Mouse (Mus musculus) erythroid progenitor cell, adult 5-6 weeks (primary cell): ENCODE results near the gene Edem1. TPM values are rescaled to one million over a fixed set of nuclear protein-coding genes. Genes with fewer than 3 reads are reported as not detected.

Source experiments
- ATAC-seq: replicated peaks from 2 replicates; pipeline ENCODE4 v1.8.0; 2016; ENCODE audit warnings: moderate number of reproducible peaks, mild to moderate bottlenecking, moderate TSS enrichment, inconsistent platforms; ENCODE audit not compliant: poor library complexity, low FRiP score, severe bottlenecking
- total RNA-seq, 2 experiments: library from RNA; stranded (forward) in 1 of 2; stranded (reverse) in 1 of 2; fragments of 150-400 nt in 1 of 2; fragments of 186-747, 209-891 nt in 1 of 2; gene quantifications; 2 replicates each; pipeline versions ENCODE4 v1.2.3 to v1.2.4; 2015 to 2017; ENCODE audit warnings: low replicate concordance in 2 of 2

The Edem1 gene
- total RNA-seq, 2 experiments from 2014 or later: 11.7 to 13.8 TPM

DNA sequence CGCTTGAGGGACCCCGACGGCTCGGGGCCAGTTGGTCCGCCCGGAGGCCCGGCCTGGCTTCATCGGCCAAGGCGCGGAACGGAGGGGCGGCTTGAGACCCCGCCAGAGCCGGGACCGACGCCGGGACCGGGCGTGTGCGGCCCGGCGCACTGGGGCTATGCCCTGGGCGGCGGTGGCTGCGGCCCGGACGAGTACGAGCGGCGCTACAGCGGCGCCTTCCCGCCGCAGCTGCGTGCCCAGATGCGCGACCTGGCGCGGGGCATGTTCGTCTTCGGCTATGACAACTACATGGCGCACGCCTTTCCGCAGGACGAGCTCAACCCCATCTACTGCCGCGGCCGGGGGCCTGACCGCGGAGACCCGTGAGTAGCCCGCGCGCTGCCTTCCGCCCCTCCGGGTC, 431 bp downstream of the Edem1 start:
- no peak for ATAC-seq

DNA sequence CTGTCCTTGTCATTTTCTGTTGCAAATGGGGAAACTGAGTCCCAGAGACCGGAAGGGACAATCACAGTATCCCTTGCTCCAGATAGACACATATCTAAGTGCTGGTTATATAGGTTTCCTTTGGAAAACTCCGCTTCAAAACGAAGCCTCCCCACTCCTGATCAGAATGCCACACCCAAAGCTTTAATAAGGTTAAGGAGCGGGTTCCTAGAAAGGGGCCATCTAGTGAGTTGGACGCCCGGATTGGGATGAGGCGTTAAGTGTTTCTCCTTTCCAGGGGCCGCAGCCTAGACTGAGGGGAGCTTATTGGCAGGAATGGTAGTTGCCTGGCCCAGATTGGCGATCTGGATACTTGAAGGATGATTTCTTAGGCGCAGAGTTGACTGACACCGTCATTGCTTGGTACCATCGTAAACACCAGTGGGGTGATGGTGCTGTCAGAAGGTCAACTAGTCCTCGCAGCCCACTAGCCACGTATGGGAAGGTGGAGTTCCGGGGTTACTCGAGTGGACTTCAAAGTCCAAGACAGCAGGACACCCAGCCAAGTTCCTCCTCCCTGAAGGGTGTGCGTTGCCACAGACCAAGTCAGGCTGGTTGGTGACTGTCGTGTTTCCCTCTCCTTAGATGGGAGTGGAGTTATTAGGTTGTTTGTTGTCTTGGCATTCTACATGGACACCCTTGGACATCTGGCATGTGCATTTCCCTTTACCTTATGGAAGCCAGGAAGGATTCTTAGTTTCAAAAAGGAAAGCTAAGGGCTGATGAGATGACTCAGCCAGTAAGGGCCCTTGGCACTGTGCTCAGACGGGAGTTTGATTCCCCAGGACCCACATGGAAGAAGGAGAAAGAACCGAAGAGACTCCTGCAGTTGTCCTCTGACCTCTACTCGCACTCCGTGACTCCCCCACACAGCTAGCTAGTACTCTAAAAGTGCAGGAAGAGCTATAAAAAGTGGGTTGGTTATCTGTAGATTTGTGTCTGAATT, 1.2 kb downstream of the Edem1 start:
- ATAC-seq: no peak

GRCm38 (mm10) chr6:108832170-108832569, 3.7 kb downstream of the Edem1 start:
- no peak for ATAC-seq

GRCm38 (mm10) chr6:108832989-108833388, 4.5 kb downstream of the Edem1 start:
- ATAC-seq: no peak

GRCm38 (mm10) chr6:108833963-108834697, 5.7 kb downstream of the Edem1 start:
- ATAC-seq: no peak

DNA sequence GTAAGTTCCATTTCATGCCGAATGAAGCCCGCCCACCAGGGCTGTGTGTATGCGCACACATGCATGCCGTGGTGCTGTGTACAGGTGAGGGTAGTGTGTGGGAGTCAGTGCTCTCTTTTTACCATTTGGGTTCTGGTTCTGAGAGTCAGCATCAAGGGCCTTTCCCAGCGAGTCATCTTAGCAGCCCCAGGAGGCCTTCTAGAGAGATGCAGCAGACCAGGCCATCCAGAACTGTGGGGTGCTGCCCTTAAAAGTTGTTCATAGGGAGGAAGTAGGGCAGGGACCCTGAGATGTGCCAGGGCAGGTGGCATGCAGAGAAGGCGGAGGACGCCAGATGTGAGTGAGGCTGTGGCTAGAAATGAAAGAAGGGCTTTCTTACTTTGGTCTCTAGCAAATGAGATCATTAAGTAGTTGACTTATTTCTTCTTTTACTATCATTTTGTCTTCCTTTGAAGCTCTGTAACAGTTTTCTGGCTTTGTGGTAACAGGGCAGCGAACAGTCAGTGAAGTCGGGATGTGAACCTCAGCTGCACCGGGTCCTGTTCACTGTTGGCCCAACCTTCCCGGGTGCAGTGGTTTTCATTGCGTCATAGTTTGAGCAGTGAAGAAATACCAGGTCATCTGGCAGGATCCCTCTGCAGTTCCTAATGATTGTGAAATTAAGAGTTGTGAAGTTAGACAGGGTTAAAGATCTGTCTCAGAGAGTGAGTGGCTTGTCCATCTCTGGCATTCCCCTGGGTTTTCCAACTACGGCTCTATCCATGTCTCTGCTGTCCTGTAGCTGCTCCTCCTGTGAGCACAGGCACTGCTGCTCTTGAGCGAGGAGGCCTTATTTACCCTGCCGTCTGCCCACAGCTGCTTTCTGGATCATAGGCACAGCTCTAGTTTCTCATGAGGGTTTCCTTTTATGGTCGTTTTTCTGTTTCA, 7.6 kb downstream of the Edem1 start:
- no peak for ATAC-seq

DNA sequence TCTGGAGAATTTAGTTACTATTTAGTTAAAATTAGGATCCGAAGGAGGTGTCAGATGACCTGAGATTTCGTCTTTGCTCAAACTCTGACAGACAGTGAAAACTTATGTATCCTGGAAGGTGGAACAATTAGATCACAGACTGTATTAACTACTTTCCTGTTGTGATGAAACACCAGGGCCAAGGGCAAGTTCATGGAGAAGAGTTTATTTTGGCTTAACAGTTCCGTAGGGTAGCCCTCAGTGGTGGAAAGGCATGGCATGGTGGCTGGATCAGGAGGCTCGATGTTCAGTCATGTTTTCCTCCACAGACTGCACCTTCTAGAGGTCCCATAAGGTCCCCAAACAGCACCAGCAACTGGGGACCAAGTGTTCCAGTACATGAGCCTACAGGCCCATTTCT, 8.6 kb downstream of the Edem1 start:
- no peak for ATAC-seq

DNA sequence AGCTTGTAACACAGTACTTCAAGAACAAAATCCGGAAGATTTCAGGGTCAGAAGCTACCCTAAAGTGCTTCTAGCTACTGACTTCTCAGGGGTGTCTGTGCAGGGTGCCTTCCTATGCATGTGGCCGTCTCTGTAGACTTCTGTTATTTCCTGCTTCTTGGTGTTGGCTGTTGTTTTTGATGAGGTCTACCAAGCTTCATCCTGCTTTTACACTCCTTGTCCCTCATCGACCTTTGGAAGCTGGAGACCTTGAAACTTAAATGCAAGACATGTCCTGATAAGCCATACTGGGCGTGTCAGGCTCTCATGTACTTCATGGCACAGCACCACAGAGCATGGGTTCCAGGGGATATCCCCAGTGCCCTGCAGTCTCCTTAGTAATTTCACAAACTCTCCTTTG, 9.5 kb downstream of the Edem1 start:
- no peak for ATAC-seq

- no peak for ATAC-seq
Observed at GRCm38 (mm10) chr6:108839432-108839831, 11.0 kb downstream of the Edem1 start.

DNA sequence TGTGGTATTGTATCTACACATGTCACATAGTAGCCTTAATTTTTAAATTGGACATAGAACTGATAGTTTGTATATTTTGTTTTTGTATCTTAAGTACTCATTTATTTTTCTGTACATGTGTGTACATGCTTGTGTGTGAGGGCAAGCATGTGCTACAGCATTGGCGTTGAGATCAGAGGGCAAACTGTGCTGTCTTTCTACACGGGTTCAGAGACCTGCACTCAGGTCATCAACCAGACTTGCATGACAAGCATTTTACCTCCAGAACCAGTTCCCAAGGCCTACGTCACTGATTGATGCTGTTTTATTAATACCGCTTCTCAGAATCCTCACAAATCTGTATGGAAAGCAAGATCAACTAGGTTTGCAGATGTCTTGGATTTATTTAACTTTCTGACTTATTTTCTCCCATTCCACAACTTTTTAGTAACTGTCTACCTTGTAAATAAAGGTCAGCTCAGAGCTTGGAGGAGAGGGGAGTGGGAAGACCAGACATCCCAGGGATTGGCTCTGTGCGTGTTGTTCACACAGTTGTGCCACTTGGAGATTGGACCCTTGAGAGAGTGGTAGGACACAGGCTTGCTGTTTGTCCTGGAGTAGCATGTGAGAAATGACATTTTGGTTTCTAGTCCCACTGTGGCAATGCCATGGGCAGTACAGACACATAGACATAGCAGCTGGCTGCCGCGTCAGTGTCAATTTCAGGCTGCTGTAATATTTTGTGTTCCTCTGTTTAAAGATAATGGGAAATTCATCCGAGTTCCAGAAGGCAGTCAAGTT, 12.6 kb downstream of the Edem1 start:
- ATAC-seq: no peak

- no peak for ATAC-seq
Observed at GRCm38 (mm10) chr6:108843664-108844063, 15.2 kb downstream of the Edem1 start.

DNA sequence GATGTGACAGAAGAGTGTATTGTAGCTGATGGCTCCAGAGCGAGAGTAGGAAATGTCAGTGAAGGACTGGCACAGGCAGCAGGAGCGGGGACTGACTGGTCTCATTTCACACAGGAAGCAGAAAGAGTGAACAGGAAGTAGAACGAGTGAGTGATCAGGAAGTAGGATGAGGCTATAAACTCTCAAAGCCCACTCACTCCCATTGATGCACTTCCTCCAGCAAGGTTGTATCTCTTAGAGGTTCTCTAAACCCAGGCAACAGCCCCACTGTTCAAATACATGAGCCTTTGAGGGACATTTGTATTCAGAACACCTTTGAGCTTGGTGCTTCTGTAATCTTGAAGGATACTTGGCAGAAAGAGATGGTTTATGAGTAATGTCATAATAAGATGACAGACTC, 15.7 kb downstream of the Edem1 start:
- ATAC-seq: no peak

DNA sequence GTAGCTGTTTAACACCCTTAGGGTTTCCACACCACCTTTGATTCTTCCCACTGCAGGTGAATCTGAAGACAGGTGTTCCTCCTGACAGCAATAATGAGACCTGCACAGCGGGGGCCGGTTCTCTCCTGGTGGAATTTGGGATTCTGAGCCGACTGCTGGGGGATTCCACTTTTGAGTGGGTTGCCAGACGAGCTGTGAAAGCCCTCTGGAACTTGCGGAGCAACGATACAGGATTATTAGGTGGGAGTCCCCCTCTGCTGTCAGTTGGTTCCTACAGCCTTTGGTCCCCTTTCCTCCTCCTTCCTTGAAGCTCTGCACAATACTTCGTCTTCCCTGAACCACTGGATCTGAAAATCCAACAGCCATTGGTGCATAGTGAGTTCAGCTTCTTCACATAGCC, 16.3 kb downstream of the Edem1 start:
- ATAC-seq: no peak

- no peak for ATAC-seq
Observed at GRCm38 (mm10) chr6:108852088-108852670, 23.7 kb downstream of the Edem1 start.

DNA sequence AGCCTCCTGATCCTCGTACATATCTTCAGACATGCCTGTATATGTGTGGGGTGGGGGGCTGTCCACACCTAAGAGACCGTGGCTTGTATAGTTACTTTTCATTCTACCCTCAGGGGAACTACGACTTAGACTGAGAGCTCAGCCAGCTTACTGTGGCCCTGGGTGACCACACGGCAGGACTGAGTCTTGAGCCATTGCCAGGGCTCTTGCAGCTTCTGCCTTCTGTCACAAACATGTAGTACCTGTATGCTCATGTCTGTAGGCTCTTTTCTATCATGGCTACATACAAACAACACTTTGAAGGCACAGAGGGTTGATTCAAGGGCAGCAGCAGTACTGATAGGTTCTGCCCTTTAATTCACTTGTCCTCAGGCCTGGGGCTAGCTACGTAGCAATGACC, 24.5 kb downstream of the Edem1 start:
- ATAC-seq: no peak

DNA sequence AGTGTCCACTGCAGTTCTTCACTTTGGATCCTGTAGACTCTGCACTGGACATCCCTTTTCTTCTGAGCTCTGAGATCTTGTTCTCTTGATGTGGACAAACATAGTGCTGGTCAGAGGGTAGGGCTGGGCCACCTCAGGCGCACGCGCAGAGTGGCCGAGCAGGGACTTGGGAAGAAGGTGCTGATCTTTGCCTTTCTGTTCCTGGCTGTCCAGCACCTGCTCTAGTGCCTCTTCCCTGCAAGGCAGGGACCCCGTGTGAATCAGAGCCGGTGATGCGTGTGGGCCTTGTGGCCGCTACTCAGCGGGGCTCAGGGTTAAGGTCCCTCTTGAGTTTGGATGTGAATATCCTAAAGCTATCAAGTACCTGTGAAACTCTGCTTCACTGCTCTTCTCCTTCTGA, 30.1 kb downstream of the Edem1 start:
- 0 out of 2 replicates have a peak, but pooled peaks have one; percentile 14 for ATAC-seq

- no peak for ATAC-seq
Observed at GRCm38 (mm10) chr6:108861226-108861625, 32.8 kb downstream of the Edem1 start.

DNA sequence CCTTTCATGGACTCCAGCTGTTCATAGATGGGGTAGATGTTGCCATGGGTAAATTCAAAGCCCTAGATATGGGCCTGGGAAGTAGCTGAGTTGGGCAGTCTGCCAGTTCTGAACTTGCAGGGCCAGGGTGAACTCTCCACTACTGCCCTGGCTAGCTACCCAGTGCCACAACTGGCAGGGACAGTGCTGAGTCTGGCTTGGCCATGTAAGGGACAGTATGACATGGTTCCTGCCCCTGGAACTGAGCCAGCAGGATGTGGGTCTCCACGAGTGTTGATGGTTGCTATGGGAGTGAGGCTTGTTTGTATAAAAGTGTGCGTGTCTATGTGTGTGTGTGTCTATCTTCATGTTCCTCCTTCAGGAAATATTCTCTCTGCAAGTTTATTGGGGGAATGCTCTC, 34.1 kb downstream of the Edem1 start:
- ATAC-seq: no peak

DNA sequence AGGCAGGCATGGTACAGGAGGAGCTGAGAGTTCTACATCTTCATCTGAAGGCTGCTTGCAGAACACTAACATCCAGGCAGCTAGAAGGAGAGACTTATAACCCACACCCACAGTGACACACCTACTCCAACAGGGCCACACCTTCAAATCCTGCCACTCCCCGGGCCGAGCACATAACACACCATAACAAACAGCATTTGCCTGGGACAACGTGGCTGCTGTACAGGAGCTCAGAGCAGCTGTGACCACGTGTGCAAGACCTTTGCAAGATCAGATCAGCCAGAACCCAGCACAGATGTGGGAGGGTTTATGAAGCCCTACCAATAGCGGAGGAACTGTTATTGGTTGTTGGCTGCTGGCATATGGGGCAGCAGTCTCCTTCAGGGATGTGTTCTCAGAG, 37.9 kb downstream of the Edem1 start:
- no peak for ATAC-seq
